Mouse (Mus musculus) bone marrow, adult 2 months (tissue): ENCODE measurements around the gene Rin1. TPM values are rescaled to one million over a fixed set of nuclear protein-coding genes. Genes with fewer than 3 reads are reported as not detected.
"Not testable (repeated sequence)": the region's sequence is repeated elsewhere in the genome, so short reads cannot be mapped to it uniquely, and the experiment has no call there.

Experiments used
- H3K27ac ChIP-seq: fragments of 200-500 bp; 2 replicates; pipeline ENCODE4 v1.5.1; 2012; ENCODE audit warnings: low read depth, mild to moderate bottlenecking, control low read depth, inconsistent platforms, low read length; ENCODE audit not compliant: control insufficient read depth, poor library complexity, insufficient read depth
- H3K4me1 ChIP-seq: fragments of 200-500 bp; 2 replicates; pipeline ENCODE4 v1.6.1; 2011; ENCODE audit warnings: low read length; ENCODE audit not compliant: control insufficient read depth, insufficient read depth
- H3K4me3 ChIP-seq: fragments of 200-500 bp; replicated peaks from 2 replicates; pipeline ENCODE3; 2011; ENCODE audit warnings: mild to moderate bottlenecking, low read depth, low read length, control low read depth; ENCODE audit not compliant: control insufficient read depth
- CTCF ChIP-seq: fragments of 200-500 bp; IDR thresholded peaks from 2 replicates; pipeline ENCODE4 v1.5.1; 2011; ENCODE audit warnings: low read length, control low read depth; ENCODE audit not compliant: control insufficient read depth, insufficient read depth
- POLR2A ChIP-seq: fragments of 200-500 bp; IDR thresholded peaks from 2 replicates; pipeline ENCODE4 v1.6.1; 2011; ENCODE audit warnings: low read depth, mild to moderate bottlenecking, control low read depth, low read length, borderline replicate concordance; ENCODE audit not compliant: control insufficient read depth
- WGBS: fragments of 180-500 bp; shearing (Covaris S2); methylation state at CpG from one replicate; pipeline ENCODE4 v1.1.7; 2018; 5-methylcytosine and 5-hydroxymethylcytosine counted together
- polyA plus RNA-seq: library from polyadenylated mRNA; stranded (reverse); fragments of >200 nt; gene quantifications from 2 replicates; pipeline ENCODE4 v1.2.4, GENCODE M21; 2011; ENCODE audit warnings: low replicate concordance; ENCODE audit not compliant: missing spikeins, insufficient read depth, insufficient read length

Rin1 gene
- polyA plus RNA-seq, 1 experiment, result 3.6 TPM

GRCm38 (mm10) chr19:5079279-5079678 is 29.0 kb downstream of the Rin1 start:
- Histone ChIP-seq H3K4me1 (no peaks in the 10 kb centered on the region), H3K4me3 (no peak overlapping the region), H3K27ac (no peak overlapping the region)
- WGBS, result 79% methylated on average over 1 of the region's 1 CpGs
- TF ChIP-seq POLR2A (no peak), CTCF (no peak)

- WGBS, result 53% methylated on average over 18 of the region's 18 CpGs
- H3K27ac ChIP-seq, result no peak overlapping the region
- H3K4me3 ChIP-seq, result no peak overlapping the region
- H3K4me1 ChIP-seq, result peaks cover 1% of the 10 kb centered on the region
- TF ChIP-seq POLR2A (no peak), CTCF (no peak)
Observed at GRCm38 (mm10) chr19:5082005-5082404, 31.7 kb downstream of the Rin1 start.

- 62% methylated on average over 24 of the region's 24 CpGs for WGBS
- Histone ChIP-seq H3K4me3 (no peak overlapping the region), H3K4me1 (peaks cover 2% of the 10 kb centered on the region), H3K27ac (no peak overlapping the region; the same call in 1 of the 2 replicates)
- TF ChIP-seq POLR2A (no peak), CTCF (no peak)
Observed at GRCm38 (mm10) chr19:5082596-5082995, 32.3 kb downstream of the Rin1 start.

- Histone ChIP-seq H3K27ac (no peak overlapping the region), H3K4me3 (peak overlapping the region; percentile 26), H3K4me1 (peaks cover 4% of the 10 kb centered on the region)
- no peak for TF ChIP-seq POLR2A
- TF ChIP-seq CTCF, result no peak
- WGBS, result 54% methylated on average over 3 of the region's 3 CpGs
Observed at GRCm38 (mm10) chr19:5083961-5084833, 33.9 kb downstream of the Rin1 start.

- no peak overlapping the region for H3K4me3 ChIP-seq
- no peak for TF ChIP-seq CTCF
- TF ChIP-seq POLR2A, result no peak
Observed at GRCm38 (mm10) chr19:5084834-5085144, 34.5 kb downstream of the Rin1 start.

GRCm38 (mm10) chr19:5085145-5085863 is 35.0 kb downstream of the Rin1 start, which contains the start of gene Tmem151a:
Gene Tmem151a, minus strand, starts transcription at chr19:5085531.
- H3K4me3 ChIP-seq, result peak within 1 kb of the TSS; percentile 5
- H3K27ac ChIP-seq, result no peak within 1 kb of the TSS
- TF ChIP-seq CTCF, result no peak
- TF ChIP-seq POLR2A, result no peak
- under 1% methylated on average over 60 of the region's 69 CpGs for WGBS
- peaks cover 4% of the 10 kb centered on the region for H3K4me1 ChIP-seq

More at GRCm38 (mm10) chr19:5084834-5085144, 34.5 kb downstream of the Rin1 start:
- WGBS, result 9% methylated on average over 15 of the region's 15 CpGs
- Histone ChIP-seq H3K4me1 (peaks cover 4% of the 10 kb centered on the region), H3K27ac (no peak overlapping the region)

GRCm38 (mm10) chr19:5086533-5086932 is 36.3 kb downstream of the Rin1 start:
- not testable (repeated sequence) for H3K4me3 ChIP-seq, H3K4me1 ChIP-seq, H3K27ac ChIP-seq
- WGBS, result 56% methylated on average over 4 of the region's 4 CpGs

- peak within 1 kb of the TSS; percentile 96 for H3K4me3 ChIP-seq
- H3K4me1 ChIP-seq, result peaks cover 4% of the 10 kb centered on the region
- H3K27ac ChIP-seq, result peak within 1 kb of the TSS; percentile 74
- under 1% methylated on average over 58 of the region's 58 CpGs for WGBS
- TF ChIP-seq POLR2A, result peak; percentile 84; the same call in 1 of the 2 replicates
- TF ChIP-seq CTCF, result peak; percentile 43; the same call in 1 of the 2 replicates
Observed at GRCm38 (mm10) chr19:5087884-5088728, 37.8 kb downstream of the Rin1 start, which contains the start of gene Yif1a. Gene Yif1a, plus strand, starts transcription at chr19:5088538.
